Mouse (Mus musculus): ENCODE measurements around the gene Enpp6.

GRCm38 (mm10) chr8:47105617-47106016 lies 118.9 kb downstream of the Enpp6 start:
- TF ChIP-seq CTCF (IDR thresholded peaks at IDR 0.05; ENCODE audit: low read depth): no peak
- TF ChIP-seq EP300 (IDR thresholded peaks at IDR 0.05; ENCODE audit: low read depth): no peak

Data from liver, postnatal 0 days (tissue).